ENCODE assay signal across 9 mouse cellular contexts in genomic region chr11:98338507-98338961, GRCm38 (mm10). TPM values are rescaled to one million over a fixed set of nuclear protein-coding genes. Genes with fewer than 3 reads are reported as not detected.
A peak's percentile ranks its signal among the peaks of the same experiment; 100 is the strongest.
DNase-seq lines count a peak whose midpoint lies in the region; ATAC-seq and TF ChIP-seq lines count a peak whose summit lies in the region.
"Had no signal": no experiment of that assay in that cellular context is flagged by ENCODE, and none has a peak within 500 bp of the region (broad histone marks: within the 10 kb centered on the region; RNA-seq: fewer than 3 reads in every experiment).

No protein-coding gene starts in this region.

- intact Hi-C loops in left cerebral cortex, postnatal 4 days (cut with DNase I): no loop called here

- no peaks in the 10 kb centered on the region for H3K36me3 ChIP-seq in embryonic facial prominence, embryonic 15.5 days
- no peaks in the 10 kb centered on the region for H3K36me3 ChIP-seq in hindbrain, embryonic 14.5 days (replicated peaks; ENCODE audit: control insufficient read depth, insufficient read depth)
- no peaks in the 10 kb centered on the region for H3K36me3 ChIP-seq in myocyte (ENCODE audit: control insufficient read depth, insufficient read depth)
- no peaks in the 10 kb centered on the region for H3K36me3 ChIP-seq in thymus, adult 2 months (ENCODE audit: control insufficient read depth, insufficient read depth, low read length)

- WGBS in embryonic facial prominence, embryonic 15.5 days: under 1% methylated on average over 42 of the region's 57 CpGs
- WGBS in hindbrain, embryonic 14.5 days: under 1% methylated on average over 36 of the region's 57 CpGs
- 3% methylated on average over 43 of the region's 57 CpGs for WGBS in thymus, adult 2 months

- no peak for ATAC-seq in cerebellum, adult (ENCODE audit: insufficient number of reproducible peaks, low FRiP score, low TSS enrichment)
- ATAC-seq in embryonic facial prominence, embryonic 15.5 days (ENCODE audit: insufficient number of reproducible peaks, low FRiP score, low TSS enrichment, low read depth): no peak
- ATAC-seq in hindbrain, embryonic 14.5 days (ENCODE audit: low FRiP score): peak; percentile 55; the same call in 1 of the 2 replicates

- peak overlapping the region; percentile 98 for H3K4me2 ChIP-seq in embryonic facial prominence, embryonic 15.5 days (replicated peaks)
- peak overlapping the region; percentile 92 for H3K4me2 ChIP-seq in hindbrain, embryonic 14.5 days (replicated peaks)
- peak overlapping the region; percentile 62 for H3K4me2 ChIP-seq in myocyte (ENCODE audit: low read depth)

- DNase-seq in cerebellum, adult 11 months: peak; percentile 87
- peak; percentile 61 for DNase-seq in Muller cell, postnatal 12 days (ENCODE audit: inconsistent ontology term)
- peak; percentile 71 for DNase-seq in hindbrain, embryonic 14.5 days (ENCODE audit: low spot score)
- DNase-seq in left cerebral cortex, postnatal 4 days: peak; percentile 81
- DNase-seq in thymus, adult 2 months: no peak

- peak overlapping the region; percentile 54 for H3K4me3 ChIP-seq in embryonic facial prominence, embryonic 15.5 days (replicated peaks)
- peak overlapping the region; percentile 45 for H3K4me3 ChIP-seq in hindbrain, embryonic 14.5 days (replicated peaks; ENCODE audit: low read length)
- peak overlapping the region; percentile 6 for H3K4me3 ChIP-seq in myocyte
- no peak overlapping the region for H3K4me3 ChIP-seq in thymus, adult 2 months (ENCODE audit: control insufficient read depth, insufficient read depth, low read length)

- H3K79me2 ChIP-seq in myocyte (ENCODE audit: control insufficient read depth, insufficient read depth): no peaks in the 10 kb centered on the region

- no peaks in the 10 kb centered on the region for H3K9me3 ChIP-seq in embryonic facial prominence, embryonic 15.5 days (replicated peaks)
- no peaks in the 10 kb centered on the region for H3K9me3 ChIP-seq in hindbrain, embryonic 14.5 days (ENCODE audit: control insufficient read depth, low read length)

- peaks cover 43% of the 10 kb centered on the region for H3K4me1 ChIP-seq in embryonic facial prominence, embryonic 15.5 days
- H3K4me1 ChIP-seq in hindbrain, embryonic 14.5 days (replicated peaks; ENCODE audit: control insufficient read depth, insufficient read depth, low read length): peaks cover 28% of the 10 kb centered on the region; the same call in 1 of the 2 replicates
- peaks cover 11% of the 10 kb centered on the region for H3K4me1 ChIP-seq in thymus, adult 2 months (replicated peaks; ENCODE audit: control insufficient read depth, insufficient read depth, low read length)

- H3ac ChIP-seq in myocyte (ENCODE audit: control insufficient read depth, insufficient read length): peak overlapping the region; percentile 18

- no peak overlapping the region for H3K27ac ChIP-seq in embryonic facial prominence, embryonic 15.5 days (replicated peaks)
- peak overlapping the region; percentile 90 for H3K27ac ChIP-seq in hindbrain, embryonic 14.5 days
- H3K27ac ChIP-seq in thymus, adult 2 months (ENCODE audit: control insufficient read depth, insufficient read depth, low read length): no peak overlapping the region

- TF ChIP-seq CTCF in thymus, adult 2 months (IDR thresholded peaks at IDR 0.05; ENCODE audit: borderline replicate concordance, control insufficient read depth, extremely low read depth, insufficient read depth, low read length, poor library complexity): no peak

- TF ChIP-seq POLR2A in myocyte (IDR thresholded peaks at IDR 0.05; ENCODE audit: insufficient read length, low read depth): no peak
- TF ChIP-seq POLR2A in thymus, adult 2 months (IDR thresholded peaks at IDR 0.05; ENCODE audit: control insufficient read depth, extremely low read depth, insufficient read depth, low read length, poor library complexity): no peak

- H3K27me3 ChIP-seq in embryonic facial prominence, embryonic 15.5 days: peaks cover 85% of the 10 kb centered on the region
- H3K27me3 ChIP-seq in hindbrain, embryonic 14.5 days (ENCODE audit: control insufficient read depth, insufficient read depth, low read length): peaks cover 82% of the 10 kb centered on the region
- peaks cover 57% of the 10 kb centered on the region for H3K27me3 ChIP-seq in myocyte (ENCODE audit: control insufficient read depth, insufficient read depth, insufficient read length)
- H3K27me3 ChIP-seq in thymus, adult 2 months (ENCODE audit: control insufficient read depth, insufficient read depth, low read length): peaks cover 40% of the 10 kb centered on the region

- H3K9ac ChIP-seq in embryonic facial prominence, embryonic 15.5 days: peak overlapping the region; percentile 44
- H3K9ac ChIP-seq in hindbrain, embryonic 14.5 days: peak overlapping the region; percentile 57

TF ChIP-seq in myocyte, 11 proteins besides CTCF, POLR2A, EP300 and RAD21:
- TF ChIP-seq E2F4 (IDR thresholded peaks at IDR 0.05; ENCODE audit: insufficient read depth): no peak
- TF ChIP-seq TCF12 (IDR thresholded peaks at IDR 0.05; ENCODE audit: insufficient read depth, poor library complexity, severe bottlenecking): no peak
- TF ChIP-seq POLR2AphosphoS2 (IDR thresholded peaks at IDR 0.05; ENCODE audit: insufficient read length, low read depth): no peak
- no peak for TF ChIP-seq MYOG (IDR thresholded peaks at IDR 0.05; ENCODE audit: control insufficient read depth in 1 of 3, insufficient read depth in 1 of 3, insufficient read length in 2 of 3, low read depth in 2 of 3)
- TF ChIP-seq TCF3 (IDR thresholded peaks at IDR 0.05; ENCODE audit: insufficient read length, low read depth): no peak
- TF ChIP-seq USF1 (IDR thresholded peaks at IDR 0.05; ENCODE audit: low read depth): no peak
- no peak for TF ChIP-seq MYOD1 (IDR thresholded peaks at IDR 0.05; ENCODE audit: control insufficient read depth in 1 of 3, insufficient read length in 2 of 3, low read depth in 2 of 3)
- no peak for TF ChIP-seq REST (IDR thresholded peaks at IDR 0.05; ENCODE audit: insufficient read depth, insufficient read length)
- no peak for TF ChIP-seq MAX (IDR thresholded peaks at IDR 0.05; ENCODE audit: low read depth)
- TF ChIP-seq SRF (IDR thresholded peaks at IDR 0.05; ENCODE audit: control insufficient read depth, insufficient read length, low read depth): no peak
- TF ChIP-seq CEBPB (IDR thresholded peaks at IDR 0.05; ENCODE audit: insufficient read depth, poor library complexity, severe bottlenecking): no peak
TF ChIP-seq in myocyte: peak in this region for 0.

RNA-seq across cellular contexts. Expression of gene Neurod2, which starts 9.1 kb away (rescaled TPM):
- polyA plus RNA-seq in embryonic facial prominence, embryonic 15.5 days (2015; fragmentation: Nextera tagmentation; extraction: Ambion mirVana): 0.09 TPM in 1 of 2 replicates, not detected in the other
- 21.7 and 25.5 TPM in 2 replicates for polyA plus RNA-seq in hindbrain, embryonic 14.5 days (2014; fragmentation: Nextera tagmentation; extraction: Ambion mirVana)
- 100 to 1,000 TPM; 125 to 133 TPM for total RNA-seq in left cerebral cortex, postnatal 4 days (2021)
- not detected for polyA plus RNA-seq in myocyte (2012; fragmentation: generic; extraction: Trizol)
- polyA plus RNA-seq in thymus, adult 2 months (2012; rRNA removed): 0.12 and 0.22 TPM in 2 replicates
- total RNA-seq: heart, adult 18-20 months had no signal

RNA-seq across cellular contexts. Expression of gene Ppp1r1b, which starts 9.7 kb away (rescaled TPM):
- polyA plus RNA-seq in embryonic facial prominence, embryonic 15.5 days (2015; fragmentation: Nextera tagmentation; extraction: Ambion mirVana): 3.8 and 7.0 TPM in 2 replicates
- polyA plus RNA-seq in hindbrain, embryonic 14.5 days (2014; fragmentation: Nextera tagmentation; extraction: Ambion mirVana): 3.0 and 3.3 TPM in 2 replicates
- 10 to 100 TPM; 52.3 to 53.4 TPM for total RNA-seq in left cerebral cortex, postnatal 4 days (2021)
- not detected for polyA plus RNA-seq in myocyte (2012; fragmentation: generic; extraction: Trizol)
- 5.9 and 11.5 TPM in 2 replicates for polyA plus RNA-seq in thymus, adult 2 months (2012; rRNA removed)

RNA-seq across cellular contexts. Expression of gene Stard3, which starts 19.6 kb away (rescaled TPM):
- polyA plus RNA-seq in embryonic facial prominence, embryonic 15.5 days (2015; fragmentation: Nextera tagmentation; extraction: Ambion mirVana): 41.0 and 41.3 TPM in 2 replicates
- polyA plus RNA-seq in hindbrain, embryonic 14.5 days (2014; fragmentation: Nextera tagmentation; extraction: Ambion mirVana): 33.9 and 36.8 TPM in 2 replicates
- 10 to 100 TPM; 21.3 to 26.0 TPM for total RNA-seq in left cerebral cortex, postnatal 4 days (2021)
- polyA plus RNA-seq in myocyte (2012; fragmentation: generic; extraction: Trizol): 25.8 TPM
- polyA plus RNA-seq in thymus, adult 2 months (2012; rRNA removed): 260 and 271 TPM in 2 replicates

RNA-seq across cellular contexts. Expression of gene Tcap, which starts 45.1 kb away (rescaled TPM):
- 8.4 and 12.2 TPM in 2 replicates for polyA plus RNA-seq in embryonic facial prominence, embryonic 15.5 days (2015; fragmentation: Nextera tagmentation; extraction: Ambion mirVana)
- polyA plus RNA-seq in hindbrain, embryonic 14.5 days (2014; fragmentation: Nextera tagmentation; extraction: Ambion mirVana): not detected in 2 replicates
- under 1 TPM; 0.56 to 0.64 TPM for total RNA-seq in left cerebral cortex, postnatal 4 days (2021)
- polyA plus RNA-seq in myocyte (2012; fragmentation: generic; extraction: Trizol): 131 TPM
- 9.9 and 83.8 TPM in 2 replicates for polyA plus RNA-seq in thymus, adult 2 months (2012; rRNA removed)

RNA-seq across cellular contexts. Expression of gene Pnmt, which starts 47.7 kb away (rescaled TPM):
- 0.56 and 0.66 TPM in 2 replicates for polyA plus RNA-seq in embryonic facial prominence, embryonic 15.5 days (2015; fragmentation: Nextera tagmentation; extraction: Ambion mirVana)
- polyA plus RNA-seq in hindbrain, embryonic 14.5 days (2014; fragmentation: Nextera tagmentation; extraction: Ambion mirVana): 3.0 and 3.4 TPM in 2 replicates
- total RNA-seq in left cerebral cortex, postnatal 4 days (2021): 1 to 10 TPM in 1 of 2 experiments, not detected in 1; 1.0 TPM
- 2.2 TPM for polyA plus RNA-seq in myocyte (2012; fragmentation: generic; extraction: Trizol)
- polyA plus RNA-seq in thymus, adult 2 months (2012; rRNA removed): 0.77 and 1.3 TPM in 2 replicates

Comparison
In these comparisons a context has a peak if more than half of its experiments do, and no peak if none do; other contexts are left out.
1. RNA of gene Neurod2, which starts 9.1 kb away (polyA plus RNA-seq): 21.7 to 25.5 TPM in hindbrain, embryonic 14.5 days; 0.12 to 0.22 TPM in thymus, adult 2 months, 0.09 TPM in embryonic facial prominence, embryonic 15.5 days and not detected in myocyte (single experiment); every median in the first group is over 10 times any median in the second.
2. Peak in every context shown above with its lines, with median percentiles within 50 percentile points of each other: H3K4me2 ChIP-seq.